Mouse (Mus musculus): Measurements from ENCODE around the gene Gpr15. TPM values are rescaled to one million over a fixed set of nuclear protein-coding genes. Genes with fewer than 3 reads are reported as not detected.

Gene Gpr15
- total RNA-seq, 2 experiments from 2014 or later: not detected

- DNase-seq (ENCODE audit: low spot score in 2 of 2): no peak
Measured at GRCm38 (mm10) chr16:58702329-58702932, 16.4 kb downstream of the Gpr15 start.

GRCm38 (mm10) chr16:58701779-58702178 is 17.1 kb downstream of the Gpr15 start:
- no peak for DNase-seq (ENCODE audit: low spot score in 2 of 2)

GRCm38 (mm10) chr16:58700816-58701424 is 17.9 kb downstream of the Gpr15 start:
- no peak for DNase-seq (ENCODE audit: low spot score in 2 of 2)

- DNase-seq (ENCODE audit: low spot score in 2 of 2): no peak
Measured at GRCm38 (mm10) chr16:58700174-58700573, 18.7 kb downstream of the Gpr15 start.

- DNase-seq (ENCODE audit: low spot score in 2 of 2): no peak
Measured at GRCm38 (mm10) chr16:58697261-58697660, 21.6 kb downstream of the Gpr15 start.

- DNase-seq (ENCODE audit: low spot score in 2 of 2): no peak
Measured at GRCm38 (mm10) chr16:58696796-58697195, 22.1 kb downstream of the Gpr15 start.

- no peak for DNase-seq (ENCODE audit: low spot score in 2 of 2)
Measured at GRCm38 (mm10) chr16:58694091-58694490, 24.8 kb downstream of the Gpr15 start.

- no peak for DNase-seq (ENCODE audit: low spot score in 2 of 2)
Measured at GRCm38 (mm10) chr16:58690322-58690732, 28.5 kb downstream of the Gpr15 start.

GRCm38 (mm10) chr16:58689555-58690169 is 29.2 kb downstream of the Gpr15 start:
- no peak for DNase-seq (ENCODE audit: low spot score in 2 of 2)

- no peak for DNase-seq (ENCODE audit: low spot score in 2 of 2)
Measured at GRCm38 (mm10) chr16:58688534-58688933, 30.3 kb downstream of the Gpr15 start.

- no peak for DNase-seq (ENCODE audit: low spot score in 2 of 2)
Measured at GRCm38 (mm10) chr16:58685548-58686537, 33.0 kb downstream of the Gpr15 start.

GRCm38 (mm10) chr16:58684537-58684936 is 34.3 kb downstream of the Gpr15 start:
- DNase-seq (ENCODE audit: low spot score in 2 of 2): no peak

GRCm38 (mm10) chr16:58683911-58684310 is 35.0 kb downstream of the Gpr15 start:
- DNase-seq (ENCODE audit: low spot score in 2 of 2): no peak

GRCm38 (mm10) chr16:58682870-58683269 is 36.0 kb downstream of the Gpr15 start:
- no peak for DNase-seq (ENCODE audit: low spot score in 2 of 2)

- DNase-seq (ENCODE audit: low spot score in 2 of 2): no peak
Measured at GRCm38 (mm10) chr16:58682046-58682445, 36.8 kb downstream of the Gpr15 start.

GRCm38 (mm10) chr16:58678660-58679059 is 40.2 kb downstream of the Gpr15 start:
- no peak for DNase-seq (ENCODE audit: low spot score in 2 of 2)

- DNase-seq (ENCODE audit: low spot score in 2 of 2): no peak
Measured at GRCm38 (mm10) chr16:58677491-58677890, 41.4 kb downstream of the Gpr15 start.

- no peak for DNase-seq (ENCODE audit: low spot score in 2 of 2)
Measured at GRCm38 (mm10) chr16:58676633-58677032, 42.2 kb downstream of the Gpr15 start.

- no peak for DNase-seq (ENCODE audit: low spot score in 2 of 2)
Measured at GRCm38 (mm10) chr16:58676156-58676555, 42.7 kb downstream of the Gpr15 start.

GRCm38 (mm10) chr16:58675256-58675655 is 43.6 kb downstream of the Gpr15 start:
- DNase-seq (ENCODE audit: low spot score in 2 of 2): peak; percentile 42 to 59

GRCm38 (mm10) chr16:58673811-58674410 is 45.0 kb downstream of the Gpr15 start:
- no peak for DNase-seq (ENCODE audit: low spot score in 2 of 2)
